Mouse (Mus musculus) heart, adult 2 months (tissue): ENCODE data around the gene Krtap5-4. TPM values are rescaled to one million over a fixed set of nuclear protein-coding genes. Genes with fewer than 3 reads are reported as not detected.

Experiments used
- DNase-seq, 2 experiments: peaks; one replicate each; pipeline ENCODE4 v3.0.0; 2021
- H3K27ac ChIP-seq: fragments of 200-600 bp; 2 replicates; pipeline ENCODE4 v1.8.1; 2022
- H3K27me3 ChIP-seq: fragments of 200-500 bp; 2 replicates; pipeline ENCODE4 v1.6.1; 2012; ENCODE audit warnings: mild to moderate bottlenecking, low read length, inconsistent platforms, mixed read lengths; ENCODE audit not compliant: control insufficient read depth, insufficient read depth
- H3K36me3 ChIP-seq: fragments of 200-500 bp; 2 replicates; pipeline ENCODE4 v1.6.1; 2012; ENCODE audit warnings: low read length, inconsistent platforms; ENCODE audit not compliant: control insufficient read depth, insufficient read depth
- H3K4me1 ChIP-seq: fragments of 200-500 bp; 2 replicates; pipeline ENCODE4 v1.6.1; 2011; ENCODE audit warnings: low read length; ENCODE audit not compliant: control insufficient read depth, insufficient read depth
- H3K4me3 ChIP-seq: fragments of 200-600 bp; 2 replicates; pipeline ENCODE4 v1.8.1; 2022
- H3K79me2 ChIP-seq: fragments of 200-500 bp; replicated peaks from 2 replicates; pipeline ENCODE4 v1.6.1; 2012; ENCODE audit warnings: mild to moderate bottlenecking, inconsistent platforms, low read length, moderate library complexity, mixed read lengths; ENCODE audit not compliant: control insufficient read depth, insufficient read depth
- H3K9ac ChIP-seq: fragments of 200-500 bp; 2 replicates; pipeline ENCODE4 v1.6.1; 2012; ENCODE audit warnings: low read depth, mild to moderate bottlenecking, control low read depth, inconsistent platforms, low read length, mixed read lengths
- CTCF ChIP-seq: fragments of 200-600 bp; IDR thresholded peaks from 2 replicates; pipeline ENCODE4 v1.8.1; 2022; ENCODE audit warnings: antibody characterized with exemption, mild to moderate bottlenecking, moderate library complexity
- EP300 ChIP-seq: fragments of 200-500 bp; IDR thresholded peaks from 2 replicates; pipeline ENCODE4 v1.6.1; 2011; ENCODE audit warnings: low read depth, low read length, control low read depth; ENCODE audit not compliant: insufficient read depth
- POLR2A ChIP-seq: fragments of 200-500 bp; IDR thresholded peaks from 2 replicates; pipeline ENCODE4 v1.6.1; 2011; ENCODE audit warnings: mild to moderate bottlenecking, low read depth, low read length, control low read depth; ENCODE audit not compliant: insufficient read depth
- WGBS: fragments of 180-500 bp; shearing (Covaris S2); methylation state at CpG from one replicate; pipeline ENCODE4 v1.1.7; 2018; 5-methylcytosine and 5-hydroxymethylcytosine counted together
- intact Hi-C: fragments of 180-260 bp; cut with DNase I; formaldehyde crosslinking; loops from one replicate; pipeline ENCODE4 v1.15.1; 2025
- polyA plus RNA-seq: library from polyadenylated mRNA; depleted of rRNA; stranded (reverse); fragments of >200 nt; gene quantifications from 2 replicates; pipeline ENCODE4 v1.2.3, GENCODE M21; 2012; rRNA removed
- total RNA-seq, 2 experiments: library from RNA; stranded (reverse); gene quantifications; 2 replicates each; pipeline ENCODE4 v1.2.3; 2021

The Krtap5-4 gene
- total and polyA plus RNA-seq, 3 experiments: not detected

GRCm38 (mm10) chr7:142342247-142342640 is 38.9 kb downstream of the Krtap5-4 start:
- intact Hi-C loops: no loop called here
- TF ChIP-seq POLR2A (no peak), CTCF (no peak), EP300 (no peak)
- no peak overlapping the region for H3K27ac ChIP-seq
- no peak for DNase-seq
- H3K36me3 ChIP-seq: no peaks in the 10 kb centered on the region
- H3K79me2 ChIP-seq: no peaks in the 10 kb centered on the region
- 51% methylated on average over 3 of the region's 3 CpGs for WGBS
- H3K27me3 ChIP-seq: no peaks in the 10 kb centered on the region
- no peaks in the 10 kb centered on the region for H3K4me1 ChIP-seq
- no peak overlapping the region for H3K9ac ChIP-seq
- no peak overlapping the region for H3K4me3 ChIP-seq

GRCm38 (mm10) chr7:142347542-142347941 is 44.2 kb downstream of the Krtap5-4 start:
- WGBS: 77% methylated on average over 4 of the region's 4 CpGs
- intact Hi-C loops: no loop called here
- H3K4me3 ChIP-seq: no peak overlapping the region
- DNase-seq: no peak
- no peaks in the 10 kb centered on the region for H3K36me3 ChIP-seq
- no peaks in the 10 kb centered on the region for H3K27me3 ChIP-seq
- no peak overlapping the region for H3K27ac ChIP-seq
- H3K9ac ChIP-seq: no peak overlapping the region
- H3K79me2 ChIP-seq: no peaks in the 10 kb centered on the region
- no peak for TF ChIP-seq EP300
- TF ChIP-seq CTCF: no peak
- no peak for TF ChIP-seq POLR2A
- H3K4me1 ChIP-seq: no peaks in the 10 kb centered on the region

GRCm38 (mm10) chr7:142349308-142349961 is 46.1 kb downstream of the Krtap5-4 start:
- H3K27ac ChIP-seq: no peak overlapping the region
- DNase-seq: no peak

GRCm38 (mm10) chr7:142351569-142351968 is 48.2 kb downstream of the Krtap5-4 start:
- Histone ChIP-seq H3K36me3 (no peaks in the 10 kb centered on the region), H3K27ac (no peak overlapping the region), H3K79me2 (no peaks in the 10 kb centered on the region), H3K4me3 (no peak overlapping the region), H3K9ac (no peak overlapping the region), H3K27me3 (no peaks in the 10 kb centered on the region), H3K4me1 (peaks cover 2% of the 10 kb centered on the region)
- DNase-seq: no peak
- intact Hi-C loops: no loop called here
- 73% methylated on average over 5 of the region's 5 CpGs for WGBS
- TF ChIP-seq POLR2A (no peak), EP300 (no peak), CTCF (no peak)

More at GRCm38 (mm10) chr7:142349308-142349961, 46.1 kb downstream of the Krtap5-4 start:
- Histone ChIP-seq H3K4me3 (no peak overlapping the region), H3K9ac (no peak overlapping the region), H3K4me1 (peaks cover 2% of the 10 kb centered on the region), H3K27me3 (no peaks in the 10 kb centered on the region), H3K36me3 (no peaks in the 10 kb centered on the region), H3K79me2 (no peaks in the 10 kb centered on the region)
- 53% methylated on average over 9 of the region's 9 CpGs for WGBS
- no peak for TF ChIP-seq EP300
- no peak for TF ChIP-seq CTCF
- TF ChIP-seq POLR2A: no peak
- intact Hi-C loops: no loop called here

GRCm38 (mm10) chr7:142353854-142354253 is 50.5 kb downstream of the Krtap5-4 start:
- intact Hi-C loops: no loop called here
- no peaks in the 10 kb centered on the region for H3K27me3 ChIP-seq
- 54% methylated on average over 5 of the region's 5 CpGs for WGBS
- peaks cover 2% of the 10 kb centered on the region for H3K4me1 ChIP-seq
- TF ChIP-seq POLR2A (no peak), EP300 (no peak)
- H3K9ac ChIP-seq: no peak overlapping the region
- no peak overlapping the region for H3K4me3 ChIP-seq
- DNase-seq: no peak
- H3K27ac ChIP-seq: no peak overlapping the region
- H3K79me2 ChIP-seq: no peaks in the 10 kb centered on the region
- no peaks in the 10 kb centered on the region for H3K36me3 ChIP-seq

Other genes with a start within 250 kb of the Krtap5-4 start
- gene Mob2, start 242.5 kb upstream of the Krtap5-4 start, total RNA-seq: 10 to 100 TPM; 41.9 to 44.5 TPM
- 44.8 and 58.9 TPM in 2 replicates for gene Mob2, start 242.5 kb upstream of the Krtap5-4 start, polyA plus RNA-seq
- 10 to 100 TPM; 37.4 to 43.2 TPM for gene Dusp8, start 207.7 kb upstream of the Krtap5-4 start, total RNA-seq
- gene Dusp8, start 207.7 kb upstream of the Krtap5-4 start, polyA plus RNA-seq: 31.4 and 38.4 TPM in 2 replicates
- not detected for gene Gm45618, start 182.8 kb upstream of the Krtap5-4 start, total RNA-seq
- gene Gm45618, start 182.8 kb upstream of the Krtap5-4 start, polyA plus RNA-seq: not detected in 2 replicates
- not detected for gene Gm39115, start 167.5 kb upstream of the Krtap5-4 start, total RNA-seq
- gene Gm39115, start 167.5 kb upstream of the Krtap5-4 start, polyA plus RNA-seq: not detected in 2 replicates
- gene Gm45337, start 158.9 kb upstream of the Krtap5-4 start, total RNA-seq: not detected
- gene Gm45337, start 158.9 kb upstream of the Krtap5-4 start, polyA plus RNA-seq: not detected in 2 replicates
- gene Gm29735, start 146.4 kb upstream of the Krtap5-4 start, total RNA-seq: not detected
- gene Gm29735, start 146.4 kb upstream of the Krtap5-4 start, polyA plus RNA-seq: not detected in 2 replicates
- not detected for gene Gm4553, start 137.8 kb upstream of the Krtap5-4 start, total RNA-seq
- not detected in 2 replicates for gene Gm4553, start 137.8 kb upstream of the Krtap5-4 start, polyA plus RNA-seq
- gene Krtap5-2, start 127.5 kb upstream of the Krtap5-4 start, total RNA-seq: not detected
- not detected in 2 replicates for gene Krtap5-2, start 127.5 kb upstream of the Krtap5-4 start, polyA plus RNA-seq
- gene Gm10153, start 113.2 kb upstream of the Krtap5-4 start, total RNA-seq: not detected
- gene Gm10153, start 113.2 kb upstream of the Krtap5-4 start, polyA plus RNA-seq: not detected in 2 replicates
- not detected for gene Krtap5-3, start 102.2 kb upstream of the Krtap5-4 start, total RNA-seq
- gene Krtap5-3, start 102.2 kb upstream of the Krtap5-4 start, polyA plus RNA-seq: not detected in 2 replicates
- gene Gm7579, start 91.7 kb upstream of the Krtap5-4 start, total RNA-seq: not detected
- not detected in 2 replicates for gene Gm7579, start 91.7 kb upstream of the Krtap5-4 start, polyA plus RNA-seq
- gene Krtap5-5, start 73.6 kb upstream of the Krtap5-4 start, total RNA-seq: not detected
- gene Krtap5-5, start 73.6 kb upstream of the Krtap5-4 start, polyA plus RNA-seq: not detected in 2 replicates
- not detected for gene Gm40460, start 62.5 kb upstream of the Krtap5-4 start, total RNA-seq
- gene Gm40460, start 62.5 kb upstream of the Krtap5-4 start, polyA plus RNA-seq: not detected in 2 replicates
- gene Gm2431, start 45.2 kb upstream of the Krtap5-4 start, total RNA-seq: not detected
- gene Gm2431, start 45.2 kb upstream of the Krtap5-4 start, polyA plus RNA-seq: not detected in 2 replicates
- not detected for gene Gm4559, start 29.2 kb upstream of the Krtap5-4 start, total RNA-seq
- not detected in 2 replicates for gene Gm4559, start 29.2 kb upstream of the Krtap5-4 start, polyA plus RNA-seq
- gene Krtap5-1, start 6.4 kb upstream of the Krtap5-4 start, total RNA-seq: not detected
- not detected in 2 replicates for gene Krtap5-1, start 6.4 kb upstream of the Krtap5-4 start, polyA plus RNA-seq
- gene Ifitm10, start 70.2 kb downstream of the Krtap5-4 start, total RNA-seq: 1 to 10 TPM; 2.2 to 3.6 TPM
- 4.9 and 6.4 TPM in 2 replicates for gene Ifitm10, start 70.2 kb downstream of the Krtap5-4 start, polyA plus RNA-seq
- 1 to 10 TPM; 3.5 to 4.9 TPM for gene Gm49369, start 79.1 kb downstream of the Krtap5-4 start, total RNA-seq
- 0.23 TPM in 1 of 2 replicates, not detected in the other for gene Gm49369, start 79.1 kb downstream of the Krtap5-4 start, polyA plus RNA-seq
- gene Ctsd, start 84.5 kb downstream of the Krtap5-4 start, total RNA-seq: 100 to 1,000 TPM; 883 to 991 TPM
- 1,120 and 1,462 TPM in 2 replicates for gene Ctsd, start 84.5 kb downstream of the Krtap5-4 start, polyA plus RNA-seq
- not detected for gene Syt8, start 131.3 kb downstream of the Krtap5-4 start, total RNA-seq
- gene Syt8, start 131.3 kb downstream of the Krtap5-4 start, polyA plus RNA-seq: not detected in 2 replicates
- gene Tnni2, start 138.3 kb downstream of the Krtap5-4 start, total RNA-seq: 1 to 10 TPM; 2.7 to 3.0 TPM
- 5.9 and 7.5 TPM in 2 replicates for gene Tnni2, start 138.3 kb downstream of the Krtap5-4 start, polyA plus RNA-seq
- gene Lsp1, start 157.3 kb downstream of the Krtap5-4 start, total RNA-seq: 10 to 100 TPM; 28.4 to 35.0 TPM
- 96.6 and 107 TPM in 2 replicates for gene Lsp1, start 157.3 kb downstream of the Krtap5-4 start, polyA plus RNA-seq
- gene Tnnt3, start 195.3 kb downstream of the Krtap5-4 start, total RNA-seq: 1 to 10 TPM; 1.1 to 1.3 TPM
- gene Tnnt3, start 195.3 kb downstream of the Krtap5-4 start, polyA plus RNA-seq: 1.8 TPM in 1 of 2 replicates, not detected in the other
- gene Mrpl23, start 229.1 kb downstream of the Krtap5-4 start, total RNA-seq: 1 to 10 TPM in 1 of 2 experiments, under 1 TPM in 1; 0.89 to 2.1 TPM
- 12.8 and 18.0 TPM in 2 replicates for gene Mrpl23, start 229.1 kb downstream of the Krtap5-4 start, polyA plus RNA-seq